Mouse (Mus musculus) liver, adult (tissue): ENCODE measurements at regions not wholly inside any gene's neighbourhood (a gene's known extent, or its start where the extent isn't known, plus 50 kb on each side); places are given as distances from the start of the nearest gene placed in this dataset.
A peak's percentile ranks its signal among the peaks of the same experiment; 100 is the strongest.

ENCODE experiments used
- GATA4 ChIP-seq: IDR thresholded peaks from 2 replicates; pipeline ENCODE4 v1.6.1; 2014; ENCODE audit warnings: mild to moderate bottlenecking, low read length; ENCODE audit not compliant: insufficient replicate concordance

GRCm38 (mm10) chr1:185601166-185601565 lies 146.5 kb downstream of the Slc30a10 start:
- no peak for TF ChIP-seq GATA4

GRCm38 (mm10) chr1:185605996-185606395 lies 151.3 kb downstream of the Slc30a10 start:
- TF ChIP-seq GATA4 = no peak

GRCm38 (mm10) chr1:185607611-185608010 lies 153.0 kb downstream of the Slc30a10 start:
- TF ChIP-seq GATA4 = no peak

- TF ChIP-seq GATA4 = no peak
Observed at GRCm38 (mm10) chr1:185608440-185608839, 153.8 kb downstream of the Slc30a10 start.

GRCm38 (mm10) chr1:185610586-185610985 lies 155.9 kb downstream of the Slc30a10 start:
- TF ChIP-seq GATA4 = peak; percentile 79; the same call in 1 of the 2 replicates

- TF ChIP-seq GATA4 = no peak
Observed at GRCm38 (mm10) chr1:185615819-185616429, 161.3 kb downstream of the Slc30a10 start.

DNA sequence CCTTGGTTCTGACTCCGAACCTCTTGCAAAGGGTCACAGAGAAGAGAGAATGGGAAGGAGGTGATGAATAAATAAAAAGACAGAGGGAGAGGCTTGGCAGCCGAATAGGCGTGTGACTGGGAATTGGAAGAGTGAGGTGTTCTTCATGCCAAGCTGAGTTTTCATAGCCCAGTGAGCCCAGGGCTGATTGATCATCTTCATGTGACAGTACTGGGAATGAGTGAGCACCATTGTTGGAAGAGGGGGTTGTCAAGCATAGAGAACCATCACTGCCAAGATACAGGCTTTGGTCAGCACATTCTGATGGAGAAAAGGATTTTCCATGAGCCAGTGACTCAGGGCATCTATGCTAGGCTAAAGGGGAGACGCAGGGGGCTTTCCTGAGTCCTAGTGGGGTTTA lies 163.0 kb downstream of the Slc30a10 start:
- TF ChIP-seq GATA4 = no peak

DNA sequence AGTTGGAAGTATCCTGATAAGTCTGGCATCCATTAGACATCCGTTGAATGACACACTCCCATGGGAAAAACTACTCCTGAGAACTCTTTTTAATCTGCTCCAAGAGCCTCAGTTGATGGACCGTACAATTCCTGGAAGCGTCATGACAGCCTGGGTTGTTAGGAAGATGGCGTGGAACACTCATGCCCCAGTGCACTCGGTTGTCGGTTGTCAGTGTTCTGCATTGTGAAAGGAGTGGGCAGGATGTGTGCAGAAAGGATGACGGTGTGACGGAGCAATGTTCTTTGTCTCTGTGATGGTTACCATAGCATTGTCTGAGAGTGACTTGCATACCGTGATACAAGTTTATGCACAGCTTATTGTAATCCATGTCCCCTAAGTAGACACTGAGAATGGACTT lies 164.4 kb downstream of the Slc30a10 start:
- TF ChIP-seq GATA4 = no peak

GRCm38 (mm10) chr1:185628401-185628800 lies 173.8 kb downstream of the Slc30a10 start:
- no peak for TF ChIP-seq GATA4

DNA sequence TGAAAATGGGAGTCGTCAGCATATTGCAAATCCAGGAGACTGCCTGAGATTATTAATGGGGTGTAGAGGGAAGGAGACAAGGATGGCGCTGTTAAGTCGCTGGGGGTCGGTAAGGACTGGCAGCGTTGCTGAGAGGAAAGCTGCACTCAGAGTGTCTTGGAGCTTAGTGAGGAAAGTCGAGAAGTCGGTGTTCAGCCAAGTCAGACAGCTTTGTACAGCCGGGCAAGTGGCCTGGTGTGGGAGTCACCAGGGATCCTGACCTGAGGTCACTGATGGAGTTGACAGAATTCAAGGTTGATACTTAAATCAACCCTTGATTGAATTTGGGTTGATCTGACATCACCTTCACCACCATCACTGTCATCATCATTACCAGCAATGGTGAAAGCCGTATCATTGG lies 175.3 kb downstream of the Slc30a10 start:
- TF ChIP-seq GATA4 = no peak

DNA sequence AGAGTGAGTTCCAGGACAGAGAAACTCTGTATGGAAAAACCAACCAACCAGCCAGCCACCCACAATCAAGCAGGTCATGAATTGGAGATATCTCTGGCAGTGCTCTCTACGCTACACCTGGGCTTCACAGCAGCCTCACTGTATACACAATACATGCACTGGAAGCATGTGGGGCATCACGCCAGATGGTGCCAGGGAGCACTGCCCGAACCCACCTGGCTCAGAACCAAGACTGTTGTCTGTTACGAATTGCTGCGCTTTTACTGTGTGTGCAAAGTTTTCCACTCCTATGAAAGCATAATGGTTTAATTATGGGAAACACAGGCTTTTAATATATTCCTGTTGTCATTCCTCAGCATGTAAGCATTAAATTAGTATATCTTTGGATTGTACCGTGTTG lies 184.0 kb downstream of the Slc30a10 start:
- TF ChIP-seq GATA4 = no peak

- TF ChIP-seq GATA4 = no peak
Observed at GRCm38 (mm10) chr1:185639486-185639885, 184.8 kb downstream of the Slc30a10 start.

DNA sequence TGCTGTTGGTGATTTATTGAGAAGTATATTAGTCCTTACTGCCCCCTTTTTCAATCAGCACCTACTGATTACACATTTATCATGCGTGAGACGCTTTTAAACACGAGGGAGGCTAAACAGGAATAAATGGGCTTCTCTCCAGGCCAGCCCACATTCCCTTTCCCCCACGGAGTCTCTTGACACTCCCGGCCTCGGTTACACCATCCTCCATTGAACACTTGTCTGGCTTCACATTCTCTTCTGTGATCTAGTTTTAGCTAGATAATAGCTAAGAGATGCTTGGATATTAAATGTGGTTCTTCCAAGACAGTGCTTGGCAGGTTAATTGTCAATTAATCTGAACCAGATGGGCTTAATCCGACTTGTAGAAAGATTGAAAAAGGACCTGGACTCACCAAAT lies 189.4 kb downstream of the Slc30a10 start:
- no peak for TF ChIP-seq GATA4

DNA sequence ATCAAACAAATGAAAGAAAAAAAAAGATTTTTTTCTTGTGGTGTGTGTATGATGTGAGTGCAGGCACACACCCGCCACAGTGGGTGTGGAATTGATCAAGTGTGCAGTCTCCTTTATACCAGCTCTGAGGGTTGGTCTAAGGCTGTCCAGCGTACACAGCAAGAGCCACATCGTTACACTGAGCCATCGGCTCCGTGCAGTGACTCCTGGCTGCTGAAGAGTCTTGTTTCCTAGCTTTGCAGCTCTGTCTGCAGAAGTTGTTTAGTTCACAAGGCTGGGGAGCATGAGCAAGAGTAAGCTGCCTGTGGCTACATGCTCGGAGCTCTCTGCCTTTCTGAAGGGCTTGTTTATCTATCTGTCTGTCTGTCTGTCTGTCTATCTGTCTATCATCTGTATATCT lies 193.5 kb downstream of the Slc30a10 start:
- no peak for TF ChIP-seq GATA4

GRCm38 (mm10) chr1:185648926-185649325 lies 194.3 kb downstream of the Slc30a10 start:
- no peak for TF ChIP-seq GATA4

DNA sequence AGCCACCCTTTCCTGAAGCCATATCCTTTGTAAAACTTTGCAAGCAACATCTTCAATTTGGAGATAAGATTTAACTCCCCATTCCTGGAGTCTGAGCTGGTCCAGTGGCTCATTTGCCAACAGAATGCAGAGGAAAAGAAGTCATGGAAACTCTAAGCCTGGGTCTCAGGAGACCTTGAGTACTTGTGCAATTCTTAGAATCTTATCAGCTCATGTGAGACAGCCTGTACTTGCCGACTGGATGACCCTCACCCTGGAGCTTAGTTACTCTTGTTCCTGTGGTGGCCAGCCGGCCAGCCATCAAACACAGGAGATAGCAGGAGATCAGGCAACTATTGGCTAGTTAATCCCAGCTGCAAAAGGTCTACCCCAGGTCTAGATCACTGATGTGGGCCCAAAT lies 196.3 kb downstream of the Slc30a10 start:
- TF ChIP-seq GATA4 = no peak

DNA sequence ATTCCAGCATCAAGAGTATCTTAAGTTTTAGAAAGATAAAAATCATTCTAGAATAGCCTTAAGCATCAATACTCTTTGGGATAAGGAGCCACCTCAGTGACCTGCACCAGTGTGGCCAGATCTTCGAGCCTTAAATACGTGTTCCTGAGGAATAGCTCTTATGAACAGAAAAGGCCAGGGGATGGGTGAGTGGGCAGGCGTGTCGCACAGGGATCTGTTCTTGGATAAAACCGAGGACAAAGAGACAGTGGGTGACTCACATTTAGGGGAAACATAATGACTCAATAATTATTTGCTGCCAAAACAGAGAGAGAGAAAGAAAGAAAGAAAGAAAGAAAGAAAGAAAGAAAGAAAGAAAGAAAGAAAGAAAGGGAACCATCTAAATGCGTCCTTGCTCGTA lies 200.4 kb downstream of the Slc30a10 start:
- TF ChIP-seq GATA4 = no peak
